Mouse (Mus musculus) cerebellum, adult 2 months (tissue): Measurements from ENCODE around the gene Bin2.

Source experiments
- CTCF ChIP-seq: fragments of 200-500 bp; IDR thresholded peaks from 2 replicates; pipeline ENCODE4 v1.5.1; 2011; ENCODE audit warnings: low read depth, mild to moderate bottlenecking, control low read depth, low read length, moderate library complexity, borderline replicate concordance; ENCODE audit not compliant: insufficient read depth
- POLR2A ChIP-seq: fragments of 200-500 bp; IDR thresholded peaks from 2 replicates; pipeline ENCODE4 v1.6.1; 2011; ENCODE audit warnings: low read length, control low read depth, borderline replicate concordance; ENCODE audit not compliant: insufficient read depth

DNA sequence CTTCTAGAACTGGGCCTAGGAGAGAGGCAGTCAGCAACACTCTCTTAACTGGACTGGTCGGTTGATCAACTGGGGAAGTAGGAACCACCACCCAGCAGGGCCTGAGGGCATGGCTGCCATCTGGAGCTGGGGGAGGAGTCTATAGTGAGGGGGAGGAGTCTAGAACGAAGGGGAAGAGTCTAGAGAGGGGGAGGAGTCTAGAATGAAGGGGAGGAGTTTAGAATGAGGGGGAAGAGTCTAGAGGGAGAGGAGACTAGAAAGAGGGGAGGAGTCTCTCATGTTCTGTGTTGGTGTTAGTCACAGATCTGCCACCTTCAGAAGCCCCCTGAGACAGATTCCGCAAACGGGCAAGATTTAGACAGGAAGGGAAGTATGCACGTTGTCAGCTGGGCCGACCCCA is 30.0 kb upstream of the Bin2 start:
- TF ChIP-seq CTCF = no peak
- TF ChIP-seq POLR2A = no peak
